Mouse (Mus musculus): ENCODE data around the gene Naa35.

Gene Naa35

GRCm38 (mm10) chr13:59668501-59669093 lies 83.5 kb downstream of the Naa35 start:
- in situ Hi-C loops (cut with MboI; ENCODE audit: low sequenced_read_pairs), result no loop called here

GRCm38 (mm10) chr13:59669946-59670345 lies 84.9 kb downstream of the Naa35 start:
- in situ Hi-C loops (cut with MboI; ENCODE audit: low sequenced_read_pairs), result no loop called here

- in situ Hi-C loops (cut with MboI; ENCODE audit: low sequenced_read_pairs), result no loop called here
Observed at GRCm38 (mm10) chr13:59671521-59671920, 86.5 kb downstream of the Naa35 start.

- in situ Hi-C loops (cut with MboI; ENCODE audit: low sequenced_read_pairs), result no loop called here
Observed at GRCm38 (mm10) chr13:59672248-59672647, 87.2 kb downstream of the Naa35 start.

GRCm38 (mm10) chr13:59673597-59673996 lies 88.5 kb downstream of the Naa35 start:
- in situ Hi-C loops (cut with MboI; ENCODE audit: low sequenced_read_pairs), result no loop called here

- in situ Hi-C loops (cut with MboI; ENCODE audit: low sequenced_read_pairs), result no loop called here
Observed at GRCm38 (mm10) chr13:59674215-59674614, 89.2 kb downstream of the Naa35 start.

GRCm38 (mm10) chr13:59674761-59675150 lies 89.7 kb downstream of the Naa35 start:
- in situ Hi-C loops (cut with MboI; ENCODE audit: low sequenced_read_pairs), result no loop called here

GRCm38 (mm10) chr13:59675151-59676011 lies 90.3 kb downstream of the Naa35 start, which contains the start of gene Golm1:
TSS of gene Golm1 (minus strand) at chr13:59675811.
- in situ Hi-C loops (cut with MboI; ENCODE audit: low sequenced_read_pairs), result no loop called here

- in situ Hi-C loops (cut with MboI; ENCODE audit: low sequenced_read_pairs), result no loop called here
Observed at GRCm38 (mm10) chr13:59676316-59677229, 91.5 kb downstream of the Naa35 start.

GRCm38 (mm10) chr13:59679306-59679705 lies 94.2 kb downstream of the Naa35 start:
- in situ Hi-C loops (cut with MboI; ENCODE audit: low sequenced_read_pairs), result no loop called here

- in situ Hi-C loops (cut with MboI; ENCODE audit: low sequenced_read_pairs), result no loop called here
Observed at GRCm38 (mm10) chr13:59679908-59680307, 94.8 kb downstream of the Naa35 start.

- in situ Hi-C loops (cut with MboI; ENCODE audit: low sequenced_read_pairs), result no loop called here
Observed at GRCm38 (mm10) chr13:59682629-59683028, 97.6 kb downstream of the Naa35 start.

- in situ Hi-C loops (cut with MboI; ENCODE audit: low sequenced_read_pairs), result no loop called here
Observed at GRCm38 (mm10) chr13:59685236-59685635, 100.2 kb downstream of the Naa35 start.
